Mouse (Mus musculus): ENCODE results near the gene Srgap3. TPM values are rescaled to one million over a fixed set of nuclear protein-coding genes. Genes with fewer than 3 reads are reported as not detected.

Gene Srgap3
- 82.4 and 92.0 TPM in 2 replicates for polyA plus RNA-seq (2012; rRNA removed)

GRCm38 (mm10) chr6:112946895-112947436 is at the start of gene Srgap3:
TSS of gene Srgap3 (minus strand) at chr6:112947266.

GRCm38 (mm10) chr6:112696056-112696950 is 250.8 kb downstream of the Srgap3 start, which contains the start of gene Rad18:
TSS of gene Rad18 (minus strand) at chr6:112696686.

Other genes starting within 250 kb of the Srgap3 start
- 32.0 and 33.5 TPM in 2 replicates for gene Thumpd3, start 99.0 kb upstream of the Srgap3 start, polyA plus RNA-seq (2012; rRNA removed)
- 55.7 and 57.5 TPM in 2 replicates for gene Setd5, start 130.1 kb upstream of the Srgap3 start, polyA plus RNA-seq (2012; rRNA removed)
- 63.7 and 69.4 TPM in 2 replicates for gene Lhfpl4, start 248.1 kb upstream of the Srgap3 start, polyA plus RNA-seq (2012; rRNA removed)

All from central nervous system, embryonic 18 days (tissue).